Mouse (Mus musculus): ENCODE results near the gene Arhgap42.

- no peak for TF ChIP-seq POLR2A (IDR thresholded peaks at IDR 0.05; ENCODE audit: low read depth, low read length)
- TF ChIP-seq CTCF (IDR thresholded peaks at IDR 0.05; ENCODE audit: extremely low read depth, insufficient read depth, insufficient read length, insufficient replicate concordance): no peak
Measured at GRCm38 (mm10) chr9:9114266-9114665, 124.6 kb downstream of the Arhgap42 start.
